Mouse (Mus musculus) adrenal gland (tissue): ENCODE data around the gene Bcas3.

ENCODE experiments used
- intact Hi-C: fragments of 180-260 bp; cut with DNase I; formaldehyde crosslinking; loops from one replicate; pipeline ENCODE4 v1.15.1; 2025
- long read RNA-seq, 2 experiments: library from polyadenylated mRNA; unstranded; transcript quantifications; one replicate each; pipeline ENCODE4 v2.0.0; 2020; ENCODE audit warnings: borderline replicate concordance in 1 of 2; ENCODE audit not compliant: insufficient replicate concordance in 1 of 2

Gene Bcas3
- long read RNA-seq, experiment 1, partial matches to known transcripts: 1 of 2 reads
- long read RNA-seq, experiment 1, other reads (novel, unspliced or antisense): 1 of 2 reads
- long read RNA-seq, experiment 2, partial matches to known transcripts: 13 of 20 reads
- long read RNA-seq, experiment 2, other reads (novel, unspliced or antisense): 6 of 20 reads

DNA sequence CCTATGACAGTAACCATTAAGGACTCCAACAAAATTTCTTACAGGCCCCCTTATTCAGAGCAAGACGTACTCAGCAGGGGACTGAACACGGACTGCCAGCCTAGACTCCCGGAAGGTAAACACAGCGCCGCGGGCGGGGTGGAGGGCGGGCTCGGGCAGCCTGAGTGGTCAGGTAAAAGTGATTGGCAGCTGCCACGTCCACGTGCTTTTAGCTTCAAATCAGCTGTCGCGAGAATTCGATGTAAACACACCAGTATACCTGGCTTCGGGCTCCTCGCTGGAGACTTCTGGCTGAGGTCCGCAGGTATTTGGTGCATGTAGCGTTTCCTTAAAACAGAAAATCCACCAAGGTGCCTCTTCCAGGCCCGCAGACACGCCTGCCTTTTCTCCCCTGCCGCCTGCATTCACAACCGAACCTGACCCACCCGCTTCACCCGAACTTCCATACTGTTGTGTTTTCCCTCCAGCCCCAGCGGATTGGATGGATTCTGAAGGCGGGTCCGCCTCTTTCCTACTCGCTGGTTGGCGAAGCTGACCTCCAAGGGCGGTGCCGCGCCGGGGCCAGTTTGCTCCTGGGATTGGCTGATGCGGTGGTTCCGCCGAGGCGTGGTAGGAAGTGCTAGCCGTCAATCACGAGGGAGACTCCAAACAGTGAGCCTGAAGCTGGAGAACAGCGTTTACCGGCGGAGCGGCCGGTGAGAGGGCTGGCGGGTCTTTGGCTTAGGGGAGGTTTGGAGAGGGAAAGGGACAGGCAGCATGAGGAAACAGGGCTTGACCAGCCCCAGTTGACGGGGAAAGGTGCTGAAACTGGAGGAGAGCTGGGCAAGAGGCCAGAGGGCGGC is at the start of gene Bcas3:
TSS of gene Bcas3 (plus strand) at position 629 of the 842 bp plus-strand sequence.
- intact Hi-C loops: no loop called here

DNA sequence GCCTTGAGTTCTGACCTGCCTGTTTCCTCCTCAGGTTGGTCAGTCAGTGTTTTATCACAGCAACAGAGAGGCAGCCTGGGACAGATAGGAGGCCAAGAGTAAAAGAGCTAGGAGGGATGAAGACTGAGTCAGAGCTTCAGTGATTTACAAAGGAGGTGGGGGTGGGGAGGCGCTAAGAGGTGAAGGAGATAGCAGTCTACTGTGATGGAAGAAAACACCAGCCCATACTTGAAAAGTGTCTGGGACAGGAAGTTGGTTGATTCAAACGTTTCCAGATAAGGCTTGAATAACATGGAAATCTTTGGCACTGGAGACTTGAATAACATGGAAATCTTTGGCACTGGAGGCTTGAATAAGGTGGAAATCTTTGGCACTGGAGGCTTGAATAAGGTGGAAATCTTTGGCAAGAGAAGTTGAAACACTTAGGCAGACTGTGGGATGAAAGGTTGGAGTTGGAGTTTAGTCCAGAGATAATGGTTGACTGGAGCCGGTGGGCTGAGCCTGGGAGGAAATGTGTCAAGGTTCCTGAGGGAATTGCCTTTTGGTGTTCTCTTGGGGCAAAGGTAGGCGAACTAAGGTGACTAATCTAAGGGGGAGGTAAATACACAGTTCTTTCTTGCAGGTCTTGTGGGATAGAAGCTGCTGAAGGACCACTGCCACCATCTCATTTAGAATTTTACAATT is 46.2 kb upstream of the Bcas3 start:
- intact Hi-C loops: no loop called here

DNA sequence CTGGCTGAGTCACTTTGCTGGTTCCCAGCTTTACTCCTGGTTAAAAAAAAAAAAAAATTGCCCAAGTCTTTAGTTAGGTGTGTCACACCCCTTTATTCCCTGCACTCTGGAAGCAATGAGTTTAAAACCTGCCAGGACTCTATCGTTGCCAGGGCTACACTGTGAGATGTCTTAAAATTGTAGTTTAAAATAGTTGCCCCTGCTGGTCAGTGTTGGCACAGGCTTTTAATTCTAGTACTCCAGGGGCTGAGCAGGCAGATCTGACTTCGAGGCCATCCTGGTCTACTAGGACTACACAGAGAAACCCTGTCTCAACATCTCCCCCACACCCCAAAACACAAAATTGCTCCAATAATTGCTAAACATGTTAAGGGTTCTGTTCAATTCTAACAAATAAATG is 44.2 kb upstream of the Bcas3 start:
- intact Hi-C loops: no loop called here

DNA sequence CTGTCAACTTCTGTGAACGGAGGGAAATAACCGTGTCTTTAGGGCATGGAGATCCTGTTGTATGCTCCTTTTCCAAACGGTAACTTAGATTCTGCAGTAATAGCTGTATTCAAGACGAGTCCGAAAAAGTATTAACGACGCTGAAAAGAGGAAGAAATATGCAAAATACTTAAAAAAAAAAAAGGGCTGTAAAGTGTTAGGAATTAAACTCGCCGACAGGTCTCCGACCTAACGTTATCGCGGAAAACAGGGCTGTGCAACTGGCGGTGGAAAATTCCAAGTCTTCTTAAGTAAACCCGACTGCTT is 42.6 kb upstream of the Bcas3 start:
- intact Hi-C loops: no loop called here

DNA sequence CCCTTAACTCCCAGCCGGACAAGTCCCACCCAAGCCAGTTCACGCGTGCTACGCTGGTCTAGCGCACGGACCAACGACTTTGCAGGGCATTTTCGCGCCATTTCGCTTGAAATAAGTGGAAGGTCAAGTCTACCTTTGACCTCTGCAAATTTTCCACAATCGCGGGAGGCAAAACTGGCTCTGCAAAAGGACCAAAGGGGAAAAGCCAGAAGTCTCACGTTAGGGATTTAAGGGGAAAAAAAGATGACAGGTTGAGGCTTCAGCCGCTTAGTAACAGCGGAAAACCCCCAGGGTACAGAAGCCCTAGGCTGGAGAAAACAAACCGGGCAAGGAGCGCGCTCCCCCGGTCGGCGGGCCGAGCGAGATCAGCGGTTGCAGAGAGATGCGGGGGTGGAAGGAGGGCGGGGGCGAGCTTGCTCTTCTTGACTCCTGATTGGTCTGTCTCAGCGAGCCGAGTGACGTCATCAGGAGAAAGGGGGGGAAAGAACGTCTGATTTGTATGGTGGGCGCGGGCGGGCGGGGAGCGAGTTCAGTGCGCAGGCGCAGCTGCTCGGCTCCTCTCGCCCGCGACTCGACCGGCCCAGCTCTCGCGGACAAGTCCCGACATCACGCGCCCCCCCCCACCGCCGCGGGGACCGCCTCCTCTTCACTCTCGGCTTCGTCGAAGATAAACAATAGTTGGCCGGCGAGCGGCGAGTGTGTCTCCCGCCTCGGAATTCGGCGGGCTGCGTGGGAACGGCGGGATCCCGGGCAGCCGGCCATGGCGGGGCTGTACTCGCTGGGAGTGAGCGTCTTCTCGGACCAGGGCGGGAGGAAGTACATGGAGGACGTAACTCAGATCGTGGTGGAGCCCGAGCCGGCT is 42.0 kb upstream of the Bcas3 start, which contains the start of gene Ppm1d:
TSS of gene Ppm1d (plus strand) at position 532 of the 862 bp plus-strand sequence.
- intact Hi-C loops: no loop called here

DNA sequence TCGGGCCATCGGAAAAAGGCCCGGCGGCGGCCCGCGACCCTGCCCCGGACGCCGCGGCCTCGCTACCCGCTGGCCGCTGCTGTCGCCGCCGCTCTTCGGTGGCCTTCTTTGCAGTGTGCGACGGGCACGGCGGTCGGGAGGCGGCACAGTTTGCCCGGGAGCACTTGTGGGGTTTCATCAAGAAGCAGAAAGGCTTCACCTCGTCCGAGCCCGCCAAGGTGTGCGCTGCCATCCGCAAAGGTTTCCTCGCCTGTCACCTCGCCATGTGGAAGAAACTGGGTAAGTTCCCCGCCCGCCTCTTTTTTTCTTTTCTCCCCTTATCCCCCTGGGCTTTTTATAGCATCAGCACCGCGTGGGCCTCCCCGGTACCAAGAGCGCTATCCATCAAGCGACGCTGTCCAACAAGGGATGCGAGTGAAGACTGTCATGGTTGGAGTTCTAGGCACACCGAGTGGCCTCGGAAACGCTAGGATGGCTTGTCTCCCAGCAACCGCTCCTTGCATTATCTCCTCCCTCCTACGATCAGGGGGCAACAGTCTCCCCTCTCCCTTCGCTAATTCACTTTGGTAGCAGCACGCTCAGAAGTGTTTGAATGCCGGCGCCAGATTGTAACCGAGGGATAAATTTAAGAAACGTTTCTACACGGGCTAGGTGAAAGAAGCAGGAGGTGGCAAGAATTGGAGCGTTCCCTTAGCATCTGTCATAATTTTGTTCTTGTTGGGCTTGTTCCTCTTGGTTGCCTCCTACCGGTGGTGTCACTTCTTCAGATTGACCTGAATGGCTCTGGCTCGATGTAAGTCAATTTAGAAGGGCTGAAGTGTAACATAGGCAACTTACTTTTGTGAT is 41.1 kb upstream of the Bcas3 start:
- intact Hi-C loops: no loop called here

DNA sequence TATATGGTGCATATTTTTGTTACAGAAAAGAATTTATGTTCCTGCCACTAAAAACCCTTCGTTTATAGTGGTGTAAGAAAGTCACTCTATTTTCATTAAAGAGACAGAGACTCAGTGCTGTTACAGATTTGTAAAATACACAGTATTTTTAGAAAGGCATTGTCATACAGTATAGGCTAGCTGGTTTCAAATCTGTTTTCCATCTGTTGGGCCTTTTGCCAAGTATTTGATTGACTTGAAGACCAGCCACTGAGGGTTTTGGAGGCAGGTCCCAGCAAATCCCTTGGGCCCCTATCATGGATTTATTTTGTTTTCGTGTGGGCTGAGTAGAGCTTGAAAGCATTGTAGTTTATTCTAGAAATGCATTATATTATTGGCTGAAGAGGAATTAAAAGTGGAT is 40.1 kb upstream of the Bcas3 start:
- intact Hi-C loops: no loop called here

DNA sequence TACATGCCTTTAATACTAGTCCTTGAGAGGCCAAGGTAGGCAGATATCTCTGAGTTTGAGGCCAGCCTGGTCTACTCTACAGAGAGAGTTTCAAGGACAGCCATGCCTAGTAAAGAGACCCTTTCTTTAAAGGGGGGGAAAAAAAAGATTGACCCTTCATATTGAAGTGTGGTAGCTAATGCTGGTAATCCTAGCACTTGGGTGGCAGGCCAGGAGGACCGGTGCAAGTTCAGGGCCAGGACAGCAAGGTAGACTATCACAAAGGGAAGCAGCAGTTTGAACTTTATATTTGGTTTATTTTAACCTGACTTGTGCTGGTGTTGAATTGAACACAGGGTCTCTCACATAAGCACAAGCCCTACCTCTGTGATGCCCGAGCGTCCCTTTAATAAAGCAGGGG is 39.6 kb upstream of the Bcas3 start:
- intact Hi-C loops: no loop called here

DNA sequence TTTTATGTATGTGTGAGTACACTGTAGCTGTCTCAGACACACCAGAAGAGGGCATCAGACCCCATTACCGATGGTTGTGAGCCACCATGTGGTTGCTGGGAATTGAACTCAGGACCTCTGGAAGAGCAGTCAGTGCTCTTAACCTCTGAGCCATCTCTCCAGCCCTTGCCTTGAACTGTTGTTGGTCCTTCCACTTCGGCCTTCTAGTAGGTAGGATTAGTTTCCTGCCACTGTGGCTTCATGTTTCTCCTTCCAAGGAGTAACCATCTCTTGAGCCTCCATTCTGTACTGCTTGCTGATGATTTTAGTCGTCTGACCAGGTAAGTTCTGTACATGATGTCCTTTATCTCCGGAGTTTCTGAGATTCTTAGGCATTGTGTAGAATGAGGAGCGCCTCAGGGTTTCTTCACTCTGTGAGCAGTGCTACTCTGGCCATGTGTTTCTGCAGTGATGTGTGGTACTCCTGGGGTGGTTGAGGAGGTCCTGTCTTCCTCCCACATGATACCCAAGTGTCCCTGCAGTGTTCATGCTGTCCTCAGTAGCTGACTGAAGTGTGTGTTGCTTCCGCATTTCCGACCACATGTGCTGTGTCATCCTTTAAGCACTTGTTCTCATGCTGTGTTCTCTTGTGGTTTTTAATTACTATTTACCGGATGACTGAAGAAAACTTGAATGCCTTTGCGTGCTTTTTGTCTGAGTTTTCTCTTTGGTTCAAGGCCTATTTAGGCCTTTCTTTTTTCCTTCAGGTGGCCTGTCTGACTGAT is 29.2 kb upstream of the Bcas3 start:
- intact Hi-C loops: no loop called here

DNA sequence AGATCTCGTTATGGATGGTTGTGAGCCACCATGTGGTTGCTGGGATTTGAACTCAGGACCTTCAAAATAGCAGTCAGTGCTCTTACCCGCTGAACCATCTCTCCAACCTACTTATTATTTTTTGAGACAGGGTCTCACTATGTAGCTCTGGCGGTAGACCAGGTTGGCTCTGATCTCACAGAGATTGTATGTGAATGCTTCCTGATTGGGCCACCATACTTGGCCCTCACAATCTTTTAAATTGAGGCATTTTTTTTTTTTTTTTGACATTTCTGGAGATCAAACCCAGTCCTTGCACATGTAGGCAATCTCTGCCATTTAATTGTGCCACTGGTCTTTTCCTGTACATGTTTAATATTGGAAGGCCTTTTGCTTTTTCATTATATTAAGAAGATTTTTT is 24.2 kb upstream of the Bcas3 start:
- intact Hi-C loops: no loop called here

DNA sequence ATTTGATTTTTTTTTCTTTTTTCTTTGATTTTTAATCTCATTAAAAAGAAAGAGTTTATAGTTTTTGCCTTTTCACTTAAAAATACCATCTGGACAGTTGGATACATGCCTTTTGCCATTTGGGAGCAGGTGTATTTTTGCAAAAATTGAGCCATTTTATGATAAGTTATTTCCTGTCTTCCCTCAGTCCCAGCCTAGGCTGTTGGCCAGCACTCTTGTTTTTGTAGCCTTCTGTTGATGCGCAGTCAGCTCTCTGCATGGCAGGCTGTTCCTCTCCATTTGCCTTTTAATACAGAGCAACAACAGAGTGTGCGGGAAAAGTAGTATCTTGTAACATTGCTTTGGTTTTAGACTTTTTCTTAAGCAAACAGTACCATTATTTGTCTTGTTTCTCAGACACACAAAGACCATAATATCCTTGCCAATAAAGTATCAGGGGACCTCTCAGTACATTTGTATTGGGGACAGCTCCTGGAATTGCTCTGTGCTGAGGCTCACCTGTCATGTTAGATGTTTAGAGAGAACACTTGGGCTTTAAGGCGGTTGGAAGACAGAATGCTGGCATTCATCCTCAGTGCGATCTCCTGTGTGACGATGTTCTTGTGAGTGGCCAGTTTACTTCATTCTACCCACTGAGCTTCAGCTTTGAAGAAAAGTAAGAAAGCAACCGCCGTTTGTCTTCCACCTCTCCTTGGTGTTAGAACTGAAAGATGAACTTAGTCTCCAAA is 23.6 kb upstream of the Bcas3 start:
- intact Hi-C loops: no loop called here

DNA sequence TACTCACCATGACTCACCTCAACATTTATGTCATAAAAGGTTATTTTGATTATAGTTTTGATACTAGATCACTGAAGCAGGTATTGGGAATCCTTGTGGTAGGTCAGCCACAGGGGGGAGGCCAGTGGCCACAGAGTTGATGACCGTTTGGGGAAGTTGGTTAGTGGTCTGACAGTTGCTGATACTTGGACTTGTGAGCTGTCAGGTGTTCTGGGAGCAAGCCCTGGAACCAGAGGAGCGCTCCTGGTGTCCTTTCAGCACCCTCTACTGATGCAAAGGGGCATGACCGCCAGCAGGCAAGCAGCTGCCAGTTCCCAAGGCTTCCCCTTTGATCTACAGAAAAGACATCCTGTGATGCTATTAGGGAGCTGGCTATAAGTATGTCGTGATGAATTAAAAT is 18.2 kb upstream of the Bcas3 start:
- intact Hi-C loops: loop anchor here (5.0 kb wide), 2 partner anchors 62 to 147 kb away; no protein-coding TSS in a partner anchor

DNA sequence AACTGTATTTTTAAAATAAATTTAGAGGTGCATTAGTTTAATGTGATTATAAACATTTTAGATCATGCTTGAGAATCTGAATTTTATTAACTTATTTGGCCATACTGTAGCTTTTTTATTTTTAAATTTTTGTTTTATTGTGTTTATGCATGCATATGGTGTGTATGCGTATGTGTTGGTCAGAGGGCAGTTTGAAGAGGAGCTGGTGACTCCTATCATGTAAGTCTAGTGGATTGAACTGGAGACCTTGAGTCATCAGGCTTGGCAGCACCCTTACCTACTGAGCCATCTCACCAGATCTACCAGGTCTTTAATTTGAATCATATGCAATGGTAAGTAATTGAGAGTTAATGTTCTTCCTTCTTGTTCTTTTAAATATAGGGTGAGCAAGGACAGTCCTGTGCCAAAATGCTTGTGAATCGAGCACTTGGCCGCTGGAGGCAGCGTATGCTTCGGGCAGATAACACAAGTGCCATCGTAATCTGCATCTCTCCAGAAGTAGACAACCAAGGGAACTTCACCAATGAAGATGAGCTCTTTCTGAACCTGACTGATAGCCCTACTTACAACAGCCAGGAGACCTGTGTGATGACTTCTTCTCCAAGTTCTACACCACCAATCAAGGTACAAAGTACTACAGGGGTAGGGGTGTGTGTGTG is 13.7 kb upstream of the Bcas3 start:
- intact Hi-C loops: loop anchor here (5.0 kb wide), 1 partner anchor 67 kb away; no protein-coding TSS in a partner anchor

DNA sequence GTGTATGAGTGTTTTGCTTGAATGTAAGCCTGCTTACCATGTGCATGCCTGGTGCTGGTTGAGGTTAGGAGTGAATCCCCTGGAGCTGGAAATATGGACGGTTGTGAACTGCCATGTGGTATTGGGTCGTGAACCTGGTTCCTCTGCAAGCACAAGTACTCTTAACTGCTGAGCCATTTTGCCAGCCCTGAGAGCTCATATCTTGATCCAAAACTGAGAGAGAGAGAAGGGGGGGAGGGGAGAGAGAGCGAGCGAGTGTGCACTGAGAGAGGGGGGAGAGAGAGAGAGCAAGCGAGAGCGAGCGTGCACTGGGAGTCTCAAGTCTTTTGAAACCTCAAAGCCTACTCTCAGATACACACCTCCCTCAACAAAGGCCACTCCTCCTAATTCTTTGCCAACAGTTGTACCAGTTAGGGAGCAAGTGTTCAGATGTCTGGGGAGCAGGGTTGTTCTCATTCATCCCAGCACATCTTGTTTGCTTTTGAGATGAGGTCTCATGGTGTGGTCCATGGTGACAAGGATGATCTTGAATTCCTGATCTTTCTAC is 12.8 kb upstream of the Bcas3 start:
- intact Hi-C loops: no loop called here

DNA sequence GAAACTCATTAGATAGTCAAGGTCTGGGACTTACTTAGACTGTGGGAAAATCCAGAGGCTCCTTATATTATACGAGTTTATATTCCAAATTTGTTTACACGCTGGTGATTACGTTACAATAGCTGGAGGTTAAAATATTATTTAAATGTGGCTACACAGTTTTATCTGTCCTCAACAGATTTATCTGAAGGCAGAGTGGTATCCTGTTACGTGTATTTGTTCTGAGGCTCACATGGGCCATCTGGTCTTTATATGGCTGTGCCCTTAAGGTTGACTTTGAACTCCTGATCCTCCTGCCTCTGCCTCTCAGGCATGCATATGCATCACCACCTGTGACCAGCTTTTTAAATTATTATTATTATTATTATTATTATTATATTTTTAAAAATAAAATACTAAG is 852 bp downstream of the Bcas3 start:
- intact Hi-C loops: no loop called here

DNA sequence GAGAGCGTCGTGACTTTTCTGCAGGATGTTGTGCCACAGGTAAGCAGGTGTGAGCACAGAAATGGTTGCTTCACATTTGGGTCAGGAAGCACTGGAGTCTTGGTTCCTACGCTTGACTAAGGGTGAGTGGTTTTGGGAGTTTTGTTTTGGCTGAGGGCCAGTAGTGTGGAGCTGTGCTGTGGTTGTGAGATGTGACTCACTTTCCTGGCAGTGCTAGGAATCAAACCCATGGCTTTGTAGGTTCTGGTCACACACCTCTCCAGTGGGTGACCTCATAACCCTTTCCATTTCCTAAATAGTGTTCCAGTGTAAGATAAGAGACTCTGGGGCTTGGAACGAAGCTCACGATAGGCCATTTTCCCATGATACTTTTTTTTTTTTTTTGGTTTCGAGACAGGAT is 6.7 kb downstream of the Bcas3 start:
- intact Hi-C loops: no loop called here

DNA sequence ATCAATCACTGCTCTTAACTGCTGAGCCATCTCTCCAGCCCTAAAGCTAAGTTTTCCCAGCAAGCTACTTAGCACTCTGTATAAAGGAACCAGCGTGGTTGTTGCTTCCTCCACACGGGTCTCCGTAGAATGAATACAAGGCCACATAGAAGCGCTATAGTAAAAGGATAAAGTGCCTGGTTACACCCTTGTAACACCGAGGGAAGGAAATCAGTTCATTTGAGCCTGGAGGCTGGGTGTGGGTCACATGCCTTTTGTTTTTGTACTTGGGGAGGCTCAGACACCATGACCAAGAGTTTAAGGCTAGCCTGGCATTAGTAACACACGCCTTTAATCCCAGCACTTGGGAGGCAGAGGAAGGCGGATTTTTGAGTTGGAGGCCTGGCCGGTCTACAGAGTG is 8.7 kb downstream of the Bcas3 start:
- intact Hi-C loops: no loop called here

DNA sequence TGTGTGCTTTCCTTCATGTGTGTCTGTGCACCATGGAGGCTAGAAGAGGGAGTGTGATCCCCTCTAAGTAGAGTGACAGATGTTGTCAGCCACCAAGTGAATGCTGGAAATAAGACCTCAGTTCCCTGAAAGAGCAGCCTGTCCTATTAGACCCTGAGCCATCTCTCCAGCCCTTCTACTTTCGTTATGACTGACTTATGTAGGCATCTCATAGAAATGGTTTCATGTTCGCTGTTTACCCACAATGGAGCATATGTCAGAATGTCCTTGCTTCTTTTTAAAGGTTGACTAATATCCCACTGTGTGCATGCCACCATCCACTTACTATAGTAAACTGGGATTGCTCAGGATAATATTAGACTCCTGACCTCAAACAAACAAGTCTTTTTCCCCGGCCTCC is 13.2 kb downstream of the Bcas3 start:
- intact Hi-C loops: no loop called here
